Mouse (Mus musculus) NIH3T3 (cell line): ENCODE measurements around the gene Sox13.

Source experiments
- DNase-seq: peaks from one replicate; pipeline ENCODE4 v3.0.0-alpha.2; 2012; ENCODE audit warnings: low read depth

Sox13 gene

DNA sequence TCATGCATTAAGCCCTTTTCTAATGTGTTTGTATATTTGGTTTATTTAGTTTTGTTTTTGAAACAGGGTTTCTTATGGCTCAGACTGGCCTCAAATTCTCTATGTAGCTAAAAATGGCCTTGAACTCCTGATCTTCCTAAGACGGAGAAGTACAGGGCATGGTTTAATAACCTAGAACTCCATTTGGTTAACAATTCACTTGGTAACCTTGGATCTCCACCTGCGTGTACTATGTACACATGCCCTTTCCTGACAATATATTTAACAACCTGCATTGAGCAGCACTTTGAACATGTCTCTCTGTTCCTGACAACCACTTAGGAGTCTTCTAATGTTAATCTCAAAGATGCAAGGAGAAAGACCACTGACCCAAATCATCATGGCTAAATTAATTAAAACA is 7.0 kb upstream of the Sox13 start:
- no peak for DNase-seq

DNA sequence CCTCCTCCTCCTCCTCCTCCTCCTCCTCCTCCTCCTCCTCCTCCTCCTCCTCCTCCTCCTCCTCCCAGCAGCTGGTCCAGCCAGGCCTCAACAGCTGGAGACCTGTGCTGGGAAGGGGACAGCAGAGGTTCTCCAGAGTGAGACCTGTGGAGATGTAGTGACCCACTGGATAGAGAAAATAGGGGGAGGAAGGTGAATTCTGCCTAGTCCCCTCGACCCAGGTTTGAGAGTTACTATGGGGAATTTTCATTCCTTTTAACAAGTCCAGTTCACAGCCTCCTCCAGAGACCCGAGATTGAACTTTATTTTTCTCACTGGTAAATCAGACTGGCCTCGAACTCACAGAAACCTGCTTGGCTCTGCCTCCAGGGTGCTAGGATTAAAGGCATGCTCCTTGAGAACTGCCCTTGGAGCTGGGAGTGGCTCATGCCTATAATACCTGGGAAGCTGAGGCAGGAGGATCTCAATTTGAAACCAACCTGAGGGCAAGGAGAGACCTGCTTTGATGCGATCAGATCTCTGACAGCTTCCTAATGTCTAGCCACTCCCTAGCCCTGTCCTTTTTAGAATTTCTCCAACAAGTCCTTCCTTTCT is 467 bp upstream of the Sox13 start:
- DNase-seq: no peak

DNA sequence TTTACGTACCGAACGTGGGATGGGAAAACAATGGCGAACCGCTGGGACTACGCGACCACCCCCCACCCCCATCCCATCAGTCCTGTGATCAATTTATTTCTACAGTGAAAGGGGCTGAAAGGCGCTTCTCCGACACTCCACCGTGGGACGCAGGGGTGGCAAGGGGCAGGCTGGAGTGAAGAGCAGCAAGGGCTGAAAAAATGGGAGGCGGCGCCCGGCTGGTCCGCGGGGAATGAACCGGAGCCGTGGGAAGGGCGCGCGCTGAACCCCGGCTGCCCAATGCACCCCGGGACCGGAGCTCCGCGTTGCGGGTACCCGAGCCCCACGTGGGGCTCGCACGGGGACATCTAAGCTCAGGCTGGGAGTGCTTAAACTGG is 1.0 kb downstream of the Sox13 start:
- no peak for DNase-seq

GRCm38 (mm10) chr1:133422615-133423161 is 1.5 kb downstream of the Sox13 start:
- no peak for DNase-seq

DNA sequence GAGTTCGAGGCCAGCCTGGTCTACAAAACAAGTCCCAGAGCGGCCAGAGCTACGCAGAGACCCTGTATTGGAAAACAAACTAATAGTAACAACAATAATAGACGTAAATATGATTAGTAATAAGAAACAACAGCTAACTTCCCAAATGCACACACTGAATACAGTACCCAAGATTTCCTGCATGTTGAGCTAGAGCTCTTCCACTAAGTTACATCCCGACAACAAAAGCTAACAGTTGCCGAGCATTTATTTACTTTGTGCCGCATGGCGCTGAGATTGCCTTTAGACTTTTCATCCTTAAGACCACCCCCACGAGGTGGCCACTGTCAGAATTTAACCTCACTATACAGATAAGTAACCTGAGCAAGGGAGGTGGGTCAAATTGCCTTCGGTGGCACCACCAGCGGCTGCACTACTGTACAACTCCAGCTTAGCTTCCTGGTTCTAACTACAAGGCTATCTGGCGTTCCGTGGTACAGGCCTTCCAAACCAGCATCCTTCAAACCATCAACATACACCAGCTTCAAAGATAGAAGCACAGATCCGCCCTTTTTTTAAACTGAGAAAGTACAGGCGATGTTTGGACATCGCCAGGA is 2.1 kb downstream of the Sox13 start:
- DNase-seq: no peak

GRCm38 (mm10) chr1:133421061-133421460 is 3.1 kb downstream of the Sox13 start:
- DNase-seq: no peak

DNA sequence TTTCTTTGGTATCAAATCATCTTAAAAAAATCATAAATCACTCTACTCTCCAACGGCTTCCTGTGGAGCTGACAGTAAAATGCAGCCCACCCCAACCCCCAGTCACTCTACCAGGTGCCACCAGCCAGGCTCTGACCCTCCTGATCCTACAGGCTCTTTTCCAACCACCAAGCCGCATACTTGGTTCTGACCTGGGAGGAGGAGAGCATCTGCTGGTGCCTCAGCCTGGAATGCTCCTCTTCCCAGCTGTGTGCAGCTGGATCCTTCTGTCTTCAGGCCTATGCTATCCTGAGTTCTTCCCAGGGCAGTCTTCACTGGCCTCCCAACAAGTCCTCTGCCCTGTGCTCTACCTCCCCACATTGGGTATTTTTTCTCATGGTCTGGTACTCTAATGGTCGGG is 3.7 kb downstream of the Sox13 start:
- DNase-seq: no peak

GRCm38 (mm10) chr1:133419178-133419834 is 4.9 kb downstream of the Sox13 start:
- DNase-seq: no peak

DNA sequence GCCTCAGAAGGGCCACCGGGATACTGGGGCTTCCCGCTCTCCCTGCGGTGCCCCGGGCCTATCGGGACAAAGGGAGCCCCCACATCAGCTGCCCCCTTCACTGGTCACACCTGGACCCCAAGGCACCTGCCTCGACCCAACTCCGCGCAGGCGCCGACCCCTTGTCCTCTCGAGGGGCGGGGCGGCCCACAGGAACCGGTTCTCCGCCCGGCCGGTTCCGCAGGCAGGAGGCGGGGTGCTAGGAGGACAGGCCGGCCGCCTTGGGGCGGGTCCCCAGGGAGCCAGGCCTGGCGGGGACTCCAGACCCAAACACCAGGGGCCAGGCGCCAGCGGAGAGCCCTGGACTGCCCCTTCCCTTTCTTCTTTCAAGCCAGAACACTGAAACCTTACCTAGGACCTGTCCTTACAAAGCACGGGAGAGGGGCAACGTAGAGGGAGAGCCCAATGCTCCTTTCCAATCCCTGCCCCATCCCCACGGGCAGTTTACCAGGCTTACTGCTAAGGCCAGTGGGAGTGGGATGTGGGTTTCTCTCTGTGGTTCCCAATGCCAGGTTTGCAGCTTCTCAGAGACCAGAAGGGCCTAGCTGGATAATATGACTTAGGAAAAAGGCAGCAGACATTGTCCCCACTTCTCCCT is 5.9 kb downstream of the Sox13 start:
- DNase-seq: no peak

GRCm38 (mm10) chr1:133417539-133417938 is 6.6 kb downstream of the Sox13 start:
- no peak for DNase-seq

DNA sequence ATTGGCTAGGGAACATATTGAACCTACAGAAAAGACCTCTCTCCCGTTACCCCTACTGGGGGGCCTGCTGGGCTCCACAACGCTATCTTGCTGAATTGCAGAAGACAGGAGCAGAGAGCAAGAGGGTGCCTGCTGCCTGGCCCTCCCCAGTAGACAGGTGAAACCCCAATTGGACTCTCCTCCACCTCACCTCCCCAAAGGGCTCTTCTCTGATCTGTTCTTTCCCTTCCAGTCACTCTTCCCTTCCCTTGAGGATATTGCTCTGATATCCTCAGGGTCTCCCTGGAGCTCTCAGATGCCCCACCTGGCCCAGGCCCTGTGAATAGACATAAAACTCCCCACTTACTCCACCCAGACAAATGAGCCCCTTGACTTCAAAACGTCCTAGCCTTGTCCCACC is 7.1 kb downstream of the Sox13 start:
- no peak for DNase-seq

DNA sequence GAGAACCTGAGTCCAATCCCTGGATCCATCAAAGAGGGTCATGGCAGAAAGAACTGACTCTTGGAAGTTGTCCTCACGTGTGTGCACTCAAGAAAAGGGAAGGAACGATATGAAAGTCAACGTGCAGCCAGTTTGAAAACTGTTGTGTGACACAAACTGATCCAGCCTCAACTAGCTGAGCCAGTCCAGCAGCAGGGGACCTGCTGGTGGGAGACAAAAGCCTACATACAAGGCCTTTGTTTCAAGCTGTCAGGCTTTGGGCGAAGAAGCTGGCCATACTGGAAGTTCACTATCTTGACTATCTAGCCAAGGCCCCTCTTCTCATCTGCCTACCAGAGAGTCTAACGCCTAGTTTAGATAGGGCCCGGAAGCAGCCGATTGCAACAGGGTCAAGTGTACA is 7.7 kb downstream of the Sox13 start:
- DNase-seq: no peak

- no peak for DNase-seq
Observed at GRCm38 (mm10) chr1:133415505-133415904, 8.7 kb downstream of the Sox13 start.

- no peak for DNase-seq
Observed at GRCm38 (mm10) chr1:133415086-133415485, 9.1 kb downstream of the Sox13 start.

GRCm38 (mm10) chr1:133412941-133413340 is 11.2 kb downstream of the Sox13 start:
- DNase-seq: no peak

DNA sequence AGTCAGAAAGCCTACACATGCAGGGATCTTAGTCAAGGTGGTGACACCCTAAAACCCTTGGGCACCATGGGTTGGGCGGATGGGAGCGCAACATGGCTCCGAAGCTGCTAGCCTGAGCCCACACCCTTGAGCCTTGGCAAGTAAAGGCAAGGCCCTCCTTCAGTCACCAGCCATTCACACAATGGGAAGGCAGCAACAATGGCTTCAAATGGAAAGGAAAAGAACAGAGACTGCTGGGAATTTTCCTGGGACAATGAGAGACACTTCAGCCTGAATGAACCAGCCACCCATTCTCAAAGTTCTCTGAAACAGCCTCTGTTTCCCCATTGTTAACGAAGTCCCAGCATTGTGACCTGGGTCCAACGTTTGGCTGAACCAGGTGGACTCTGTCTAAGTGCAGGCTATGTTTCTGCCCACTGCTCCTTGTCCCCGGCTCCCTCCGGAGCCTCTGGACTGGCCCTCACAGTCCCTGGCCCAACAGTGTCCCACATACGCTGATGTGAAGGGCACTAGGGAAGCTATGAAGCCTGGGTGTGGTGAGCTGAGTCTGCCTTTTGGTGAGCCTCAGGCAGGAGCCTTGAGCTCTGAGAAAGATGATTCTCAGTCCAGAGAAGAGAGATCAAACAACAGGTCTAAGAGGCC is 12.6 kb downstream of the Sox13 start:
- DNase-seq: no peak

- DNase-seq: no peak
Observed at GRCm38 (mm10) chr1:133409786-133410185, 14.4 kb downstream of the Sox13 start.

DNA sequence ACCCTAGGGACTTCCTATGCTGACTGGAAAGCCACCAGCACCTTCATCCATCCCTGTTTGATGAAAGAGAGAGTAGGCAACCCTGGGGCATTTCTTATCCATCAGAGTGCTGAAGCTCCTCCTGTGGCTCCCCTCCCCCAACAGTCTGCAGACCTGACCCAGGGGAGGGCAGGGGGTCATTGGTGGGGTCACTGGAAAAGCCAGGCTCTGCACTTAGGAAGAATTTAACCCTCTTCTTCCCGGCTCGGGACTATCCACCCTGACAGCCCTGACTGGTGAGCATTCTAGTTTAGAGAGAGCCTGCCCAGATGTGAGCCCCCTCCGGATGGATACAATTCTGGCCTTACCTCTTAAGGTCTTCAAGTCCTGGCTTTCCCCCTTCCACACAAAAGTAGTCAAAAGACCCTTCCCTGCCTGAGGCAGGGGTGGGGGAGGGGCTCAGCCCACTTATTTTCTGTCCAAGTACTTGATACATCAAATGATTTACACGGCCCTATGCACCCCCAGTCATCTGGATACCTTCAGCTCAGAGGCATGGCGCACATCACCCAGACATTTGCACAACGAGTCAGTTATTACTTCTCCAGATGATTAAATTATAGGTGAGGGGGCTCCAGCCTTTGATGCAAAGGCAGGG is 15.2 kb downstream of the Sox13 start:
- no peak for DNase-seq

DNA sequence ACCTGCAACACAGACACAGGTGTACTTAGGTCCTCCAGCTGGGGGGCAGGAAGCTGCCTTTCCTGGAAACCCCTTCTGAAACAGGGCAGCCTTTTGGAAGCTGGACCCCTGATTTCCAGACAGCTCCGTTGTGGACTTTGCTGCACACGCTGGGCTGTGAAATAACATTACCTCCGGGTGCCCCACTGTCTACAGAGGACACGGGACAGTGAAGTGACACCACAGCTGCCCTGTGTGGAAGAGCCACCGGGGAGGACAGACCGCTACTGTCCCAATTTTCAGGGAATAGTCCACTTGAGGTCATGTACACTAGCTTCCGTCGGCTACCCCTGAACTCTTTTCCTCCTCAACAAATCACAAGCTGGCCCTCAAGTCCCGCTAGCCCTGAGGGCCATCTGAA is 15.9 kb downstream of the Sox13 start:
- no peak for DNase-seq

GRCm38 (mm10) chr1:133407436-133407835 is 16.7 kb downstream of the Sox13 start:
- DNase-seq: no peak

DNA sequence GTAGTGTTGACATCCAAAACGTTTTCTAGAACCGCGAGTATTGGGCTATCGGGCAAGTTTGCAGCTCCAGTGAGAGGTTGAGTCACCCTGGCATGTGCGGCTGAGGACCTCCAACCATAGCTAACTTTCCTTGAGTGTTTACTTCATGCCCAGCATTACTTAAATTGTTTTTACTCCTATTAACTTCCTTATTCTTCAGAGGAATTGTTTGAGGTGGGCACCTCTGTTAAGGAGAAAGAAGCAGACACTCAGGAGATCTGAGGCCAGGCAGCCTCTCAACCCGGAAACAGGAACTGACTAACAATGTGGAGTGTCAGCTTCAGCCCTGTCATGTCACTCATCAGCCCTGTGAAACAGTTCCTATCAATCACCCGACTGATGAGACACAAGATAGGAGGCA is 17.6 kb downstream of the Sox13 start:
- no peak for DNase-seq

GRCm38 (mm10) chr1:133404005-133404404 is 20.2 kb downstream of the Sox13 start:
- no peak for DNase-seq
